Mouse (Mus musculus) erythroblast, embryonic 14.5 days (primary cell): ENCODE results near the gene Tfip11. TPM values are rescaled to one million over a fixed set of nuclear protein-coding genes. Genes with fewer than 3 reads are reported as not detected.

Experiments used
- H3K27me3 ChIP-seq: 2 replicates; pipeline ENCODE4 v1.6.1; 2012; ENCODE audit warnings: inconsistent platforms; ENCODE audit not compliant: control insufficient read depth
- H3K36me3 ChIP-seq: 2 replicates; pipeline ENCODE4 v1.6.1; 2012; ENCODE audit warnings: mild to moderate bottlenecking, inconsistent platforms; ENCODE audit not compliant: control insufficient read depth
- H3K4me1 ChIP-seq: 2 replicates; pipeline ENCODE4 v1.6.1; 2012; ENCODE audit warnings: inconsistent platforms; ENCODE audit not compliant: control insufficient read depth
- H3K4me3 ChIP-seq: replicated peaks from 2 replicates; pipeline ENCODE3; 2012; ENCODE audit warnings: moderate library complexity, mild to moderate bottlenecking, inconsistent platforms
- H3K9me3 ChIP-seq: 2 replicates; pipeline ENCODE4 v1.6.1; 2012; ENCODE audit warnings: low read length, inconsistent platforms, mixed read lengths; ENCODE audit not compliant: control insufficient read depth
- GATA1 ChIP-seq: IDR thresholded peaks from 2 replicates; pipeline ENCODE4 v1.6.1; 2012; ENCODE audit warnings: low read length, inconsistent platforms, mixed read lengths
- TAL1 ChIP-seq: IDR thresholded peaks from 3 replicates; pipeline ENCODE4 v1.6.1; 2012; ENCODE audit warnings: low read length, inconsistent platforms, mixed read lengths
- polyA plus RNA-seq: library from polyadenylated mRNA; stranded (reverse); fragments of >175 nt; gene quantifications from 2 replicates; pipeline ENCODE4 v1.2.3, GENCODE M21; 2012

The Tfip11 gene
- polyA plus RNA-seq, 1 experiment = 4.3 TPM

DNA sequence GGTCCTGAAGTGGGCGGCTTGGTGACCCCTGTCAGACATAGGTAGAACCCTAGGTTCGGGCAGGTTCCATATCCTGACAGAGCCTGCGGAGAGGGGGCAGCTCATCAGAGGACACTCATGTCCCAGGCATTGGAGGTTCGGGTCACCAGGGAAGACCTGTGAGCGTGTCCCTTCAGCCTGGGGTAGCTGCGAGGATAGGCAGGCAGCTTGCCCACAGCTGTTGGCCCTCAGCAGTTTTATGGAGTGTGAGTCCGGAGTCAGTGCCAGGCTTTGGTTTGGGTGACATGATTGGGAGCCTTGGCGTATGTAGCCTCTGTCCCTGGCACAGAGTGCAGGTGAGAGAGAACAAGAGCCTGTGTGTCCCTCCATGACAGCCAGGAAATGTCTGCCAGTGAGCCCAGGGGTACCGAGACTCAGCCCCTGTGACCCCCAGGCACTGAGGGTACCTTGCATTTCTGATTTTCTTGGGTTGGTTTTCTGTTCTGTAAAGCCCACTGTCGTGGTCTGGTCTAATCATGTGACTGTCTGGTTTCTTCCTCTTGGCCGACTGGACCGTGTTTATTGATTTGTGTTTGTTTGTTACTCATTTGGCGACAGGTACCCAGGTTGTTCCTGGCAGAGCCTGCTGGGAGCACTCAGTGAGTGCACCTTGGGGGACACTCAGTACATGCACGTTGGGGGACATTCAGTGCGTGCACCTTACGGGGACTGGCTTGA is 36.2 kb upstream of the Tfip11 start:
- TF ChIP-seq TAL1 = no peak
- no peak for TF ChIP-seq GATA1
- H3K4me1 ChIP-seq = peaks cover 60% of the 10 kb centered on the region
- H3K9me3 ChIP-seq = no peaks in the 10 kb centered on the region
- H3K27me3 ChIP-seq = no peaks in the 10 kb centered on the region
- H3K4me3 ChIP-seq = no peak overlapping the region
- H3K36me3 ChIP-seq = peaks cover 18% of the 10 kb centered on the region

DNA sequence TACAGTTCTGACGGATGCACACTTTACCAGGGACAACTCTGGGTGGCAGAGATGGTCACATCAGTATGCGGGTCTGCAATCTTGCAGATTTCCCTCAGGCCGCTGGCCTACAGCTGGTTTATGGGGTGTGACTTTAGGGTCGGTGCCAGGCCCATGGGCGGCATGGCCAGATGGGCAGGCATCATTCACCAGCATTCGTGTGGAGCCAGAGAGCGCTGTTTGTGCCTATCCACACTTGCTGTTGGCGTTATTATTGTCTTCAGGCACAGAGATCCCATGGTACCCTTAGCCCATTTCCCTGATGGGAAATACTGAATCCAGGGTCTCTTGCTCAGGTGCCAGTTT is 35.6 kb upstream of the Tfip11 start:
- peaks cover 60% of the 10 kb centered on the region for H3K4me1 ChIP-seq
- no peak overlapping the region for H3K4me3 ChIP-seq
- no peaks in the 10 kb centered on the region for H3K9me3 ChIP-seq
- no peaks in the 10 kb centered on the region for H3K27me3 ChIP-seq
- TF ChIP-seq GATA1 (no peak), TAL1 (no peak)
- H3K36me3 ChIP-seq = peaks cover 13% of the 10 kb centered on the region

DNA sequence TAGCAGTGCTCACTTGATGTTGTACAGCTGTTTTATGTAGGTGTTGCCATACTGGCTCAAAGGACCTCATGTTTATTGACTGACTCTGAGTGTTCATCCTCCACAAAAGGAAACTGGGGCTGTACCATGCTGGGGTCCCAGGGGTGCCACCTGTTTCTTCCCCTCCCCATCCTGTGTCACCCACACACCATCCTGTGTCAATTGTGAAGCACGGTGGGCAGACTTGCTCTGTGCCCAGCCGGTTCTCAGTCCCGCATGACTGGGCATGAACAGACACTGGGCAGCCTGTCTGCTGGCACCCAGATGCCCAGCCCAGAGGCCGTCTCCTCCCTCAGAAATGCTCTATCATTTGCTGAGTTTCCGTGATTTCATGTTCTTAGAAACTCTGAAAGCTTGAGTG is 34.3 kb upstream of the Tfip11 start:
- Histone ChIP-seq H3K4me3 (no peak overlapping the region), H3K36me3 (peaks cover 12% of the 10 kb centered on the region), H3K9me3 (no peaks in the 10 kb centered on the region), H3K27me3 (no peaks in the 10 kb centered on the region), H3K4me1 (peaks cover 62% of the 10 kb centered on the region)
- TF ChIP-seq TAL1 (no peak), GATA1 (no peak)

DNA sequence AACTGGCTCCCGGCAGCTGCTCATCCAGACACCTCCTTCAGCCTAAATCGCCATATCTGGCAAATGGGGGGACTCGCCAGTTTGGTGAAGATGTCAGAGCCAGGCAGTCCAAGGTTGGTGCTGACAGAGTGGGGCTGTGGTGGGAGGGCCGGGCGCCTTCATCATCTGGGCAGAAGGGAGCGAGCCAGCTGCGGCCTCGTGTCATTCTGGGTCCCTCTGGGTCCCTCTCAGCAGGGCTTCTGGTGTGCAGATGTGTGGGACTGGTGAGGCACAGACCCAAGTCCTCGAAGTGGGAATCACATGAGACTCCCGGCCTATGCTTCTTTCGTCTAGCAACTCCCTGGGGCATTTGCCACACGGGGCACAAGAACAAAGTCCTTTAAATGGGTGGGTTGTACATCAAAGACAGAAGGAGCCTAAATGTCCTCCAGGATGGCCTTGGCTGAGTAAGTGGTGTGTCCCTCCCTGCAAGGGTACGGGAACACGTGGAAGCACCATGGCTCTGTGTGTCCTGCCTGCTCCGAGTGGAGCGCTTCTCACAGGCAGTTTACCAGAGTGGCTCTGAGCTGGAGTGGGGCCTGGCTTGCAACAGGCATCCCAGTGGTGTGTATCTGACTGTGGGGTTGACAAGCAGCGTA is 33.7 kb upstream of the Tfip11 start:
- peaks cover 62% of the 10 kb centered on the region for H3K4me1 ChIP-seq
- TF ChIP-seq TAL1 (no peak), GATA1 (no peak)
- no peaks in the 10 kb centered on the region for H3K27me3 ChIP-seq
- peaks cover 12% of the 10 kb centered on the region for H3K36me3 ChIP-seq
- H3K9me3 ChIP-seq = no peaks in the 10 kb centered on the region
- no peak overlapping the region for H3K4me3 ChIP-seq

DNA sequence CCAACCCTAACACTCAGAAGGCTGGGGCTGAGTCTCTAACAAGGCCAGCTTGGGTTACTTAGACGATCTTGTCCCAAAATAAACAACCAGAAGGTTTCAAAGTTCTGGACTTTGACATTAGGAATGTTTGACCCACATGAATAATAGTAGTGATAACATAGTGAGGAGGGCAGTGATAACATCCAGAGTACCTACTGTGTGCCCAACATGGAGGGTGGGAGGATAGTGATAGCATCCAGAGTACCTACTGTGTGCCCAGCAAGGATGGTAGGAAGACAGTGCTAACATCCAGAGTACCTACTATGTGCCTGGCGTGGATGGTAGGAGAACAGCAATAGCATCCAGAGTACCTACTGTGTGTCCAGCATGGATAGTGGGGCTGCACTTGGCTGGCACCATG is 32.4 kb upstream of the Tfip11 start:
- peaks cover 14% of the 10 kb centered on the region for H3K36me3 ChIP-seq
- no peaks in the 10 kb centered on the region for H3K9me3 ChIP-seq
- H3K4me3 ChIP-seq = no peak overlapping the region
- no peaks in the 10 kb centered on the region for H3K27me3 ChIP-seq
- peaks cover 62% of the 10 kb centered on the region for H3K4me1 ChIP-seq
- TF ChIP-seq GATA1 = no peak
- TF ChIP-seq TAL1 = no peak

DNA sequence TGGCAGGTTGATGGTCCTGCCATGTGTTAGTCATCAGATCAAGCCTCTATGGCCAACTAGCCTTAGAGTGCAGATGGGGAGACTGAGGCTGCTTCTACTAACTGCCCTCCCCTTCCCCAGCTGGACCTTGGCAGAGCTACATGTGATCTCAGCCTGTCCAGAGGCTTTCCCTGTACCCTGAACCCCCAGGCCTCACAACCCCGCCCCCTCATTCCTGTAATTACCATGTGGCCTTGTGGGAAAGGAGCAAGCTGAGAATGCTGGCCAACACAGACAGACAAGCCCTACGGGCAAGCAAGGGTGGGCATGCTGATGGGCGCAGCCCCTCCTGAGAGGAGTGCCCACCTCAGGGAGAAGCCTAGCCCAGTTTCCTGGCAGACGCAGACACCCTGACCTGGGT is 31.5 kb upstream of the Tfip11 start:
- peaks cover 14% of the 10 kb centered on the region for H3K36me3 ChIP-seq
- TF ChIP-seq GATA1 = no peak
- TF ChIP-seq TAL1 = no peak
- no peaks in the 10 kb centered on the region for H3K27me3 ChIP-seq
- H3K4me3 ChIP-seq = no peak overlapping the region
- H3K4me1 ChIP-seq = peaks cover 70% of the 10 kb centered on the region
- no peaks in the 10 kb centered on the region for H3K9me3 ChIP-seq

DNA sequence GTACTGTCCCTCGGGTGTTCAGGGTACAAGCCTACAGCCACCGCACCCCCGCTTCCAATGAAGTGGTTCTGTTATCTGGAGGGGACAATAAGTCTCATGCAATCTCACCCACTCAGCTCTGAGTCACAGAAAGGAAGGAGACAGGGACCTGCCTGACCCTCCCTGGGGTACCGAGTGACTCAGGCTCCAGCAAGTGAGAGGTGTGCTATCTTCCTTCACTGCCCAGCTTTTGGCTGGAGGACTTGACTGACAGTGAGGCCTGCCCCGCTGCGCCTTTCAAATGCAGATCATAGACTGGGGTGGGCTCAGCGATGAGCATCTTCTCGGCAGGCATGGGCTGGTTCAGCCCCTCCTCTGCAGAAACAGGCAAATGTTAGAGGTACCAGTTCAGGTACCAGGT is 31.0 kb upstream of the Tfip11 start:
- Histone ChIP-seq H3K4me3 (no peak overlapping the region), H3K36me3 (peaks cover 16% of the 10 kb centered on the region), H3K27me3 (no peaks in the 10 kb centered on the region), H3K4me1 (peaks cover 75% of the 10 kb centered on the region), H3K9me3 (no peaks in the 10 kb centered on the region)
- TF ChIP-seq GATA1 = no peak
- TF ChIP-seq TAL1 = no peak

DNA sequence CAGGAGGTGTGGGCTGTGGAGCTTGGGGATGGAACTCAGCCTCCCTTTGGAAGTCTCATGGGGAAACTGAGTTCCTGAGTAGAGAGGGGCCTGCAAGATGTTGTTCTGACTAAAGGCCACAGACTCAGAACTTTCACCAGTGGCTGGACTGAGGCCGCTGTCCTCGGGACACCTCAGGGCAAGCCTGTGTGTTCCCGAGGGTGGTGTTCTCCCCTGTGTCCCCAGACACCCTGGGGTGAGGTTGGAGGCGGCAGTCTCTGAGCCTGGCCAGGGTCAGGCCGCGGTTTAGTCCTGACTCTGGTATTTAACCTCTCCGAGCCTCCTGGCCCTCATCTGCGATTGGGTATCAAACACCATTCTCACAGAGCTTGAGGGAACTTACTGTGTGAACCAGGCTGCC is 30.6 kb upstream of the Tfip11 start:
- Histone ChIP-seq H3K4me1 (peaks cover 76% of the 10 kb centered on the region), H3K36me3 (peaks cover 14% of the 10 kb centered on the region), H3K4me3 (no peak overlapping the region), H3K27me3 (no peaks in the 10 kb centered on the region), H3K9me3 (no peaks in the 10 kb centered on the region)
- TF ChIP-seq GATA1 (no peak), TAL1 (no peak)

DNA sequence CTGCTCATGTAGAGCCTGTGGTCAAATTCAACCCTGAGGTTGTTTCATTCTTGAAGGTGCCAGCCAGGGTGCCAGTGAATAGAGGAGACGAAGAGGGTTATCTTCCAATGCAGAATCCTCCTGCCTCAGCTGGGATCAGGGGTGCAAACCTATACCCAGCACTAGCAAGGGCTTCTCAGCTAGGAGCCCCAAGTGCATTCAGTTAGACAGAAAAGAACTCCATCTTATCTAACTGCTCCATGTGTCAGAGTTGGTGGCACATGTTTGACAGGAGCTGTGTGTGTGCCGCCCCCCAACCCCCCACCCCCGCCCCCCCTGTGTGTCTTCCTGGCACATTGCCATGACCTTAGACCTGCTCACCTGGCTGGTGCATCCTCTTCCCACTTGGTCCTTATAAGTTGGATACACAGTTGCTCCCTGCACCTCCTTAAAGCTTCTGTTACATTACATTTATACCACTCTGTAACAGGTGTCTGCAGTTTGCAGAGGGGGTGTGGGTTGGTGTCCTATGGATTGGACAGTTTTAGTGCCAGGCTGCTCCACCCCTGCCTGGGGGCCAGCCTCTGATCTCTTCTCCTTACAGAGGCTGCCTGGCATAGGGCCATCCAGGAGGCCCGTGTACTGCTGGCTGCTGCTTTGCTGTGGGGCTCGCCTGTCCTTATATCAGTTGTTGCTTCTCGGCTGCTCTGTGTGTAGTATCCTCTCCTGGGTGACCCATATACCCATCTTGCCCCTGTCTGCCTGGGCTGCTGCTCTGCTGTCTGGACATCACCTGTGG is 29.6 kb upstream of the Tfip11 start:
- H3K36me3 ChIP-seq = peaks cover 14% of the 10 kb centered on the region
- TF ChIP-seq TAL1 (no peak), GATA1 (no peak)

More for the DNA sequence above, 29.6 kb upstream of the Tfip11 start:
- H3K27me3 ChIP-seq = no peaks in the 10 kb centered on the region
- H3K9me3 ChIP-seq = no peaks in the 10 kb centered on the region
- H3K4me1 ChIP-seq = peaks cover 85% of the 10 kb centered on the region
- no peak overlapping the region for H3K4me3 ChIP-seq
